Mouse (Mus musculus) ZHBTc4 (cell line): ENCODE data around the gene Mroh3.

Experiments used
- DNase-seq: peaks from one replicate; pipeline ENCODE4 v3.0.0-alpha.2; 2011; ENCODE audit warnings: low read depth, low spot score

Gene Mroh3

GRCm38 (mm10) chr1:136156951-136157350, 55.7 kb downstream of the Mroh3 start:
- no peak for DNase-seq

GRCm38 (mm10) chr1:136156304-136156703, 56.3 kb downstream of the Mroh3 start:
- DNase-seq, result no peak

- no peak for DNase-seq
Observed at GRCm38 (mm10) chr1:136151371-136151770, 61.3 kb downstream of the Mroh3 start.

GRCm38 (mm10) chr1:136149702-136150101, 62.9 kb downstream of the Mroh3 start:
- DNase-seq, result peak; percentile 30

- no peak for DNase-seq
Observed at GRCm38 (mm10) chr1:136143514-136143913, 69.1 kb downstream of the Mroh3 start.

GRCm38 (mm10) chr1:136142336-136142735, 70.3 kb downstream of the Mroh3 start:
- DNase-seq, result no peak

- no peak for DNase-seq
Observed at GRCm38 (mm10) chr1:136141176-136141950, 71.3 kb downstream of the Mroh3 start.

- peak; percentile 79 for DNase-seq
Observed at GRCm38 (mm10) chr1:136139990-136140640, 72.5 kb downstream of the Mroh3 start.

- no peak for DNase-seq
Observed at GRCm38 (mm10) chr1:136138191-136138830, 74.3 kb downstream of the Mroh3 start.

GRCm38 (mm10) chr1:136137575-136137974, 75.1 kb downstream of the Mroh3 start:
- DNase-seq, result no peak

- no peak for DNase-seq
Observed at GRCm38 (mm10) chr1:136137071-136137531, 75.5 kb downstream of the Mroh3 start.

- peak; percentile 77 for DNase-seq
Observed at GRCm38 (mm10) chr1:136136547-136136946, 76.1 kb downstream of the Mroh3 start.

- no peak for DNase-seq
Observed at GRCm38 (mm10) chr1:136135777-136136444, 76.7 kb downstream of the Mroh3 start.

- DNase-seq, result peak; percentile 53
Observed at GRCm38 (mm10) chr1:136135046-136135445, 77.6 kb downstream of the Mroh3 start.

- no peak for DNase-seq
Observed at GRCm38 (mm10) chr1:136134547-136134946, 78.1 kb downstream of the Mroh3 start.

- no peak for DNase-seq
Observed at GRCm38 (mm10) chr1:136133570-136134240, 78.9 kb downstream of the Mroh3 start.

GRCm38 (mm10) chr1:136132386-136133201, 80.0 kb downstream of the Mroh3 start:
- no peak for DNase-seq
